Mouse (Mus musculus): ENCODE measurements around the gene Frs3. TPM values are rescaled to one million over a fixed set of nuclear protein-coding genes. Genes with fewer than 3 reads are reported as not detected.

Frs3 gene
- total RNA-seq, 1 experiment from 2014 or later = 1.4 TPM

- ATAC-seq (replicated peaks in 1 of 2; ENCODE audit: insufficient read depth in 1 of 2, low FRiP score in 2 of 2, low TSS enrichment in 1 of 2, low read depth in 1 of 2, poor library complexity in 2 of 2, severe bottlenecking in 2 of 2) = no peak
These were observed 56.0 kb downstream of the Frs3 start for GRCm38 (mm10) chr17:47744746-47745368.

- no peak for ATAC-seq (replicated peaks in 1 of 2; ENCODE audit: insufficient read depth in 1 of 2, low FRiP score in 2 of 2, low TSS enrichment in 1 of 2, low read depth in 1 of 2, poor library complexity in 2 of 2, severe bottlenecking in 2 of 2)
These were observed 60.1 kb downstream of the Frs3 start for GRCm38 (mm10) chr17:47748791-47749553.

GRCm38 (mm10) chr17:47749626-47750025, 60.8 kb downstream of the Frs3 start:
- ATAC-seq (replicated peaks in 1 of 2; ENCODE audit: insufficient read depth in 1 of 2, low FRiP score in 2 of 2, low TSS enrichment in 1 of 2, low read depth in 1 of 2, poor library complexity in 2 of 2, severe bottlenecking in 2 of 2) = no peak

- ATAC-seq (replicated peaks in 1 of 2; ENCODE audit: insufficient read depth in 1 of 2, low FRiP score in 2 of 2, low TSS enrichment in 1 of 2, low read depth in 1 of 2, poor library complexity in 2 of 2, severe bottlenecking in 2 of 2) = no peak
These were observed 61.3 kb downstream of the Frs3 start for GRCm38 (mm10) chr17:47750101-47750500.

- no peak for ATAC-seq (replicated peaks in 1 of 2; ENCODE audit: insufficient read depth in 1 of 2, low FRiP score in 2 of 2, low TSS enrichment in 1 of 2, low read depth in 1 of 2, poor library complexity in 2 of 2, severe bottlenecking in 2 of 2)
These were observed 63.0 kb downstream of the Frs3 start for GRCm38 (mm10) chr17:47751811-47752210.

GRCm38 (mm10) chr17:47753130-47753775, 64.4 kb downstream of the Frs3 start:
- no peak for ATAC-seq (replicated peaks in 1 of 2; ENCODE audit: insufficient read depth in 1 of 2, low FRiP score in 2 of 2, low TSS enrichment in 1 of 2, low read depth in 1 of 2, poor library complexity in 2 of 2, severe bottlenecking in 2 of 2)

Other genes with a start within 250 kb of the Frs3 start
- 55.6 and 73.2 TPM in 2 replicates for gene Taf8, start 186.7 kb upstream of the Frs3 start, total RNA-seq (2017)
- gene Ccnd3, start 184.0 kb upstream of the Frs3 start, total RNA-seq (2017) = 58.9 and 80.2 TPM in 2 replicates
- gene Bysl, start 77.5 kb upstream of the Frs3 start, total RNA-seq (2017) = 6.9 and 12.1 TPM in 2 replicates
- 18.0 and 33.5 TPM in 2 replicates for gene Med20, start 77.4 kb upstream of the Frs3 start, total RNA-seq (2017)
- gene Gm20517, start 77.4 kb upstream of the Frs3 start, total RNA-seq (2017) = 3.1 and 7.0 TPM in 2 replicates
- gene Usp49, start 58.3 kb upstream of the Frs3 start, total RNA-seq (2017) = 5.4 and 8.3 TPM in 2 replicates
- 23.4 and 49.8 TPM in 2 replicates for gene Tomm6, start 644 bp upstream of the Frs3 start, total RNA-seq (2017)
- gene Gm21981, start 5.4 kb downstream of the Frs3 start, total RNA-seq (2017) = not detected in 2 replicates
- gene Prickle4, start 5.7 kb downstream of the Frs3 start, total RNA-seq (2017) = 1.0 and 3.7 TPM in 2 replicates
- not detected in 2 replicates for gene Pgc, start 37.8 kb downstream of the Frs3 start, total RNA-seq (2017)
- gene Tfeb, start 48.0 kb downstream of the Frs3 start, total RNA-seq (2017) = 7.4 and 10.9 TPM in 2 replicates
- 27.1 and 33.8 TPM in 2 replicates for gene Mdfi, start 145.7 kb downstream of the Frs3 start, total RNA-seq (2017)
- gene Foxp4, start 235.6 kb downstream of the Frs3 start, total RNA-seq (2017) = 7.0 and 7.1 TPM in 2 replicates

Measured in hematopoietic stem cell, adult 5-6 weeks (primary cell).